Mouse (Mus musculus) kidney, embryonic 16.5 days (tissue): ENCODE measurements around the gene Wnk2. TPM values are rescaled to one million over a fixed set of nuclear protein-coding genes. Genes with fewer than 3 reads are reported as not detected.

Source experiments
- ATAC-seq: fragments of 200-750 bp; cut with Nextera tagmentation; 2 replicates; pipeline ENCODE4 v1.8.0; 2017; ENCODE audit warnings: moderate TSS enrichment; ENCODE audit not compliant: low FRiP score, low TSS enrichment
- H3K27ac ChIP-seq: fragments of 300-500 bp; sonication (generic); 2 replicates; pipeline ENCODE4 v1.5.1; 2014; ENCODE audit warnings: low read length
- H3K27me3 ChIP-seq: fragments of 300-500 bp; sonication (generic); 2 replicates; pipeline ENCODE4 v1.6.1; 2014; ENCODE audit warnings: low read length, control low read depth, mixed read lengths; ENCODE audit not compliant: insufficient read depth
- H3K36me3 ChIP-seq: fragments of 300-500 bp; sonication (generic); 2 replicates; pipeline ENCODE4 v1.6.1; 2014; ENCODE audit warnings: low read length, control low read depth, mixed read lengths; ENCODE audit not compliant: insufficient read depth
- H3K4me1 ChIP-seq: fragments of 300-500 bp; sonication (generic); 2 replicates; pipeline ENCODE4 v1.6.1; 2014; ENCODE audit warnings: low read length, control low read depth, mixed read lengths; ENCODE audit not compliant: insufficient read depth
- H3K4me2 ChIP-seq: fragments of 300-500 bp; sonication (generic); replicated peaks from 2 replicates; pipeline ENCODE4 v1.6.1; 2014; ENCODE audit warnings: low read depth, low read length
- H3K4me3 ChIP-seq: fragments of 300-500 bp; sonication (generic); 2 replicates; pipeline ENCODE4 v1.5.1; 2014; ENCODE audit warnings: mild to moderate bottlenecking, low read length
- H3K9ac ChIP-seq: fragments of 300-500 bp; sonication (generic); replicated peaks from 2 replicates; pipeline ENCODE4 v1.6.1; 2014; ENCODE audit warnings: low read length
- H3K9me3 ChIP-seq: fragments of 300-500 bp; sonication (generic); 2 replicates; pipeline ENCODE4 v1.6.1; 2016; ENCODE audit warnings: low read length, control low read depth
- WGBS: fragments of 180-500 bp; shearing (Covaris S2); extraction: QIAGEN DNeasy Blood & Tissue Kit; methylation state at CpG from one replicate; pipeline ENCODE4 v1.1.7; 2014; 5-methylcytosine and 5-hydroxymethylcytosine counted together
- polyA plus RNA-seq: library from polyadenylated mRNA; unstranded; fragments of >200 nt; fragmentation: Nextera tagmentation; extraction: Ambion mirVana; gene quantifications from 2 replicates; pipeline ENCODE4 v1.2.1, GENCODE M21; 2015

Gene Wnk2
- polyA plus RNA-seq, 1 experiment from 2014 or later, result 1.0 TPM

GRCm38 (mm10) chr13:49146698-49147006 is 1.2 kb downstream of the Wnk2 start:
- Histone ChIP-seq H3K4me1 (peaks cover 16% of the 10 kb centered on the region), H3K36me3 (no peaks in the 10 kb centered on the region), H3K27ac (no peak overlapping the region), H3K4me2 (peak overlapping the region; percentile 92), H3K27me3 (peaks cover 51% of the 10 kb centered on the region), H3K9me3 (no peaks in the 10 kb centered on the region), H3K9ac (peak overlapping the region; percentile 75), H3K4me3 (peak overlapping the region; percentile 61)
- under 1% methylated on average over 36 of the region's 44 CpGs for WGBS
- ATAC-seq, result no peak; the same call in 1 of the 2 replicates

GRCm38 (mm10) chr13:49146040-49146697 is 1.6 kb downstream of the Wnk2 start:
- Histone ChIP-seq H3K4me1 (peaks cover 16% of the 10 kb centered on the region), H3K27me3 (peaks cover 51% of the 10 kb centered on the region), H3K36me3 (no peaks in the 10 kb centered on the region), H3K4me3 (peak overlapping the region; percentile 61), H3K9me3 (no peaks in the 10 kb centered on the region), H3K4me2 (peak overlapping the region; percentile 92), H3K9ac (peak overlapping the region; percentile 75; the same call in 1 of the 2 replicates), H3K27ac (no peak overlapping the region)
- WGBS, result 26% methylated on average over 17 of the region's 17 CpGs
- no peak for ATAC-seq

GRCm38 (mm10) chr13:49145396-49145795 is 2.4 kb downstream of the Wnk2 start:
- no peaks in the 10 kb centered on the region for H3K36me3 ChIP-seq
- no peaks in the 10 kb centered on the region for H3K9me3 ChIP-seq
- peaks cover 51% of the 10 kb centered on the region for H3K27me3 ChIP-seq
- peaks cover 16% of the 10 kb centered on the region for H3K4me1 ChIP-seq
- no peak overlapping the region for H3K27ac ChIP-seq
- H3K4me2 ChIP-seq, result no peak overlapping the region
- ATAC-seq, result no peak
- no peak overlapping the region for H3K4me3 ChIP-seq
- 43% methylated on average over 7 of the region's 7 CpGs for WGBS
- no peak overlapping the region for H3K9ac ChIP-seq

GRCm38 (mm10) chr13:49144451-49144850 is 3.4 kb downstream of the Wnk2 start:
- H3K4me1 ChIP-seq, result peaks cover 16% of the 10 kb centered on the region
- WGBS, result 61% methylated on average over 6 of the region's 6 CpGs
- H3K27me3 ChIP-seq, result peaks cover 51% of the 10 kb centered on the region
- no peak overlapping the region for H3K4me3 ChIP-seq
- no peaks in the 10 kb centered on the region for H3K9me3 ChIP-seq
- ATAC-seq, result no peak
- no peak overlapping the region for H3K9ac ChIP-seq
- no peak overlapping the region for H3K27ac ChIP-seq
- no peaks in the 10 kb centered on the region for H3K36me3 ChIP-seq
- H3K4me2 ChIP-seq, result no peak overlapping the region

- H3K27ac ChIP-seq, result no peak overlapping the region
Observed at GRCm38 (mm10) chr13:49143323-49143722, 4.5 kb downstream of the Wnk2 start.

GRCm38 (mm10) chr13:49142396-49142795 is 5.4 kb downstream of the Wnk2 start:
- Histone ChIP-seq H3K27ac (no peak overlapping the region), H3K4me1 (0 out of 2 replicates have a peak, but pooled peaks cover 6% of the 10 kb centered on the region), H3K27me3 (peaks cover 34% of the 10 kb centered on the region), H3K4me2 (no peak overlapping the region), H3K9me3 (no peaks in the 10 kb centered on the region), H3K36me3 (no peaks in the 10 kb centered on the region), H3K4me3 (no peak overlapping the region), H3K9ac (no peak overlapping the region)
- ATAC-seq, result no peak
- 80% methylated on average over 5 of the region's 5 CpGs for WGBS

More at GRCm38 (mm10) chr13:49143323-49143722, 4.5 kb downstream of the Wnk2 start:
- H3K36me3 ChIP-seq, result no peaks in the 10 kb centered on the region
- no peaks in the 10 kb centered on the region for H3K9me3 ChIP-seq
- H3K27me3 ChIP-seq, result peaks cover 41% of the 10 kb centered on the region
- no peak overlapping the region for H3K4me2 ChIP-seq
- 91% methylated on average over 7 of the region's 7 CpGs for WGBS
- peaks cover 12% of the 10 kb centered on the region for H3K4me1 ChIP-seq
- no peak overlapping the region for H3K4me3 ChIP-seq
- ATAC-seq, result no peak
- no peak overlapping the region for H3K9ac ChIP-seq

GRCm38 (mm10) chr13:49140567-49140966 is 7.2 kb downstream of the Wnk2 start:
- 59% methylated on average over 4 of the region's 4 CpGs for WGBS
- Histone ChIP-seq H3K4me1 (no peaks in the 10 kb centered on the region), H3K27ac (no peak overlapping the region), H3K9ac (no peak overlapping the region), H3K4me3 (no peak overlapping the region), H3K36me3 (no peaks in the 10 kb centered on the region), H3K27me3 (peaks cover 16% of the 10 kb centered on the region), H3K9me3 (no peaks in the 10 kb centered on the region), H3K4me2 (no peak overlapping the region)
- peak; percentile 69 for ATAC-seq

GRCm38 (mm10) chr13:49134491-49134890 is 13.3 kb downstream of the Wnk2 start:
- Histone ChIP-seq H3K27ac (no peak overlapping the region), H3K4me1 (no peaks in the 10 kb centered on the region), H3K36me3 (no peaks in the 10 kb centered on the region), H3K9ac (no peak overlapping the region), H3K4me2 (no peak overlapping the region), H3K9me3 (no peaks in the 10 kb centered on the region), H3K4me3 (no peak overlapping the region), H3K27me3 (no peaks in the 10 kb centered on the region)
- no peak for ATAC-seq
- 88% methylated on average over 11 of the region's 11 CpGs for WGBS

GRCm38 (mm10) chr13:49133125-49133524 is 14.7 kb downstream of the Wnk2 start:
- Histone ChIP-seq H3K4me1 (peaks cover 2% of the 10 kb centered on the region), H3K4me3 (no peak overlapping the region), H3K36me3 (no peaks in the 10 kb centered on the region), H3K9ac (no peak overlapping the region), H3K4me2 (no peak overlapping the region), H3K27ac (no peak overlapping the region), H3K27me3 (no peaks in the 10 kb centered on the region), H3K9me3 (no peaks in the 10 kb centered on the region)
- 64% methylated on average over 4 of the region's 4 CpGs for WGBS
- no peak for ATAC-seq

GRCm38 (mm10) chr13:49131946-49132687 is 15.7 kb downstream of the Wnk2 start:
- Histone ChIP-seq H3K9ac (no peak overlapping the region), H3K27me3 (no peaks in the 10 kb centered on the region), H3K27ac (no peak overlapping the region), H3K4me1 (peaks cover 12% of the 10 kb centered on the region), H3K9me3 (no peaks in the 10 kb centered on the region), H3K4me2 (no peak overlapping the region), H3K36me3 (no peaks in the 10 kb centered on the region), H3K4me3 (no peak overlapping the region)
- WGBS, result 68% methylated on average over 7 of the region's 7 CpGs
- ATAC-seq, result no peak
